Mouse (Mus musculus): ENCODE results near the gene Six5. TPM values are rescaled to one million over a fixed set of nuclear protein-coding genes. Genes with fewer than 3 reads are reported as not detected.
A peak's percentile ranks its signal among the peaks of the same experiment; 100 is the strongest.
"Not testable (repeated sequence)": the region's sequence is repeated elsewhere in the genome, so short reads cannot be mapped to it uniquely, and the experiment has no call there.

The Six5 gene
- polyA plus RNA-seq, 1 experiment from 2014 or later: 4.2 TPM

GRCm38 (mm10) chr7:19057405-19057804 is 37.0 kb upstream of the Six5 start:
- H3K9me3 ChIP-seq (ENCODE audit: low read length): no peaks in the 10 kb centered on the region
- H3K27me3 ChIP-seq (replicated peaks; ENCODE audit: insufficient read depth, low read length): no peaks in the 10 kb centered on the region
- DNase-seq (ENCODE audit: low spot score) (no peak), ATAC-seq (no peak)
- H3K27ac ChIP-seq (ENCODE audit: low read length): no peak overlapping the region
- WGBS: 71% methylated on average over 10 of the region's 10 CpGs
- H3K9ac ChIP-seq (replicated peaks; ENCODE audit: low read depth): no peak overlapping the region
- TF ChIP-seq EP300 (IDR thresholded peaks at IDR 0.05): no peak
- no peak for TF ChIP-seq CTCF (IDR thresholded peaks at IDR 0.05)
- H3K4me2 ChIP-seq (replicated peaks; ENCODE audit: low read depth, low read length): no peak overlapping the region
- H3K36me3 ChIP-seq (ENCODE audit: insufficient read depth, low read length): no peaks in the 10 kb centered on the region
- no peak overlapping the region for H3K4me3 ChIP-seq (ENCODE audit: low read depth, low read length)
- H3K4me1 ChIP-seq (ENCODE audit: insufficient read depth, low read depth, low read length): no peaks in the 10 kb centered on the region

GRCm38 (mm10) chr7:19065896-19066295 is 28.5 kb upstream of the Six5 start:
- WGBS: 52% methylated on average over 13 of the region's 13 CpGs
- Histone ChIP-seq H3K27ac (ENCODE audit: low read length) (no peak overlapping the region), H3K9me3 (ENCODE audit: low read length) (no peaks in the 10 kb centered on the region), H3K9ac (replicated peaks; ENCODE audit: low read depth) (no peak overlapping the region), H3K4me3 (ENCODE audit: low read depth, low read length) (no peak overlapping the region), H3K4me1 (ENCODE audit: insufficient read depth, low read depth, low read length) (no peaks in the 10 kb centered on the region), H3K36me3 (ENCODE audit: insufficient read depth, low read length) (no peaks in the 10 kb centered on the region), H3K27me3 (replicated peaks; ENCODE audit: insufficient read depth, low read length) (peaks cover 10% of the 10 kb centered on the region), H3K4me2 (replicated peaks; ENCODE audit: low read depth, low read length) (no peak overlapping the region)
- TF ChIP-seq EP300 (IDR thresholded peaks at IDR 0.05) (no peak), CTCF (IDR thresholded peaks at IDR 0.05) (no peak)
- ATAC-seq: no peak
- DNase-seq (ENCODE audit: low spot score): no peak

GRCm38 (mm10) chr7:19067063-19067462 is 27.3 kb upstream of the Six5 start:
- ATAC-seq: no peak
- H3K4me1 ChIP-seq (ENCODE audit: insufficient read depth, low read depth, low read length): no peaks in the 10 kb centered on the region
- no peak overlapping the region for H3K27ac ChIP-seq (ENCODE audit: low read length)
- no peak overlapping the region for H3K9ac ChIP-seq (replicated peaks; ENCODE audit: low read depth)
- DNase-seq (ENCODE audit: low spot score): no peak
- H3K4me2 ChIP-seq (replicated peaks; ENCODE audit: low read depth, low read length): no peak overlapping the region
- peaks cover 10% of the 10 kb centered on the region for H3K27me3 ChIP-seq (replicated peaks; ENCODE audit: insufficient read depth, low read length)
- no peaks in the 10 kb centered on the region for H3K36me3 ChIP-seq (ENCODE audit: insufficient read depth, low read length)
- 31% methylated on average over 14 of the region's 14 CpGs for WGBS
- no peak overlapping the region for H3K4me3 ChIP-seq (ENCODE audit: low read depth, low read length)
- TF ChIP-seq CTCF (IDR thresholded peaks at IDR 0.05) (no peak), EP300 (IDR thresholded peaks at IDR 0.05) (no peak)
- H3K9me3 ChIP-seq (ENCODE audit: low read length): no peaks in the 10 kb centered on the region

DNA sequence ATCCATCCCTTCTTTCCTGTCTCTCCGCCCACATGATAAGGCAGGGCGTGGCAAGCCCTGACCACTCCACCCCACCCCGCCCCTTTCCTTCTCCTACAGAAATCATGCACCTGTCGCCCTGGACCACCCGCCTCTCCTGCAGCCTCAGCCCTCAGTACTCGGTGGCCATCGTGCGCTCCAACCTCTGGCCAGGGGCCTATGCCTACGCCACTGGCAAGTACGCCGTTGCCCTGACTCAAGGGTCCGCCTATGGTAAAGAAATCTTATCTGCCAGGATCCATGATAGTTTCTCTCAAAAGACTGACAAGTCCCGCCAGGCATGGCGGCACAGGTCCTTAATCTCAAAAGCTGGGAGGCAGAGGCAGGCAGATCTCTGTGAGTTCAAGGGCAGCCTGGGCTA is 26.5 kb upstream of the Six5 start:
- Histone ChIP-seq H3K27me3 (replicated peaks; ENCODE audit: insufficient read depth, low read length) (peaks cover 10% of the 10 kb centered on the region), H3K9ac (replicated peaks; ENCODE audit: low read depth) (no peak overlapping the region), H3K36me3 (ENCODE audit: insufficient read depth, low read length) (no peaks in the 10 kb centered on the region), H3K4me1 (ENCODE audit: insufficient read depth, low read depth, low read length) (no peaks in the 10 kb centered on the region), H3K4me2 (replicated peaks; ENCODE audit: low read depth, low read length) (no peak overlapping the region), H3K9me3 (ENCODE audit: low read length) (no peaks in the 10 kb centered on the region), H3K4me3 (ENCODE audit: low read depth, low read length) (no peak overlapping the region), H3K27ac (ENCODE audit: low read length) (no peak overlapping the region)
- 49% methylated on average over 12 of the region's 14 CpGs for WGBS
- no peak for ATAC-seq
- TF ChIP-seq CTCF (IDR thresholded peaks at IDR 0.05) (no peak), EP300 (IDR thresholded peaks at IDR 0.05) (no peak)
- DNase-seq (ENCODE audit: low spot score): no peak

DNA sequence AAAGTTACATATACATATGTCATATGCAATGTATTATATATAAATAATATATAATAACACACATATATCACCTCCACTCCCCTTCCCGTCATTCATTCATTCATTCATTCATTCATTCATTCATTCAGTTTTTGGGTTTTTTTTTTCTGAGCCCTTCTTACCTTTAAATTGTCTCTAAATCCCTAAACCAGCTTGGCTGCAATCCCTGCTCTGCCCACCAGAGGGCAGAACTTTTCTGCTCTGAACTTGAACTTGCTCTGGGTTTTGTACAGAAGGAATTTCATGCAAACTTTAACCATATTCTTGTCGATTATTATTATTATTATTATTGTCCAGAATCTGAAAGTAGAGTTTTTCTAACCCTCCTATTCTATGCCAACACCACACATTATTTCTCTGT is 25.7 kb upstream of the Six5 start:
- Histone ChIP-seq H3K36me3 (ENCODE audit: insufficient read depth, low read length) (no peaks in the 10 kb centered on the region), H3K27ac (ENCODE audit: low read length) (no peak overlapping the region), H3K4me3 (ENCODE audit: low read depth, low read length) (no peak overlapping the region), H3K4me1 (ENCODE audit: insufficient read depth, low read depth, low read length) (no peaks in the 10 kb centered on the region), H3K9ac (replicated peaks; ENCODE audit: low read depth) (no peak overlapping the region), H3K9me3 (ENCODE audit: low read length) (no peaks in the 10 kb centered on the region), H3K27me3 (replicated peaks; ENCODE audit: insufficient read depth, low read length) (peaks cover 10% of the 10 kb centered on the region), H3K4me2 (replicated peaks; ENCODE audit: low read depth, low read length) (no peak overlapping the region)
- DNase-seq (ENCODE audit: low spot score) (peak; percentile 73), ATAC-seq (no peak)
- TF ChIP-seq CTCF (IDR thresholded peaks at IDR 0.05): peak; percentile 85
- TF ChIP-seq EP300 (IDR thresholded peaks at IDR 0.05): no peak
- WGBS: 5% methylated on average over 2 of the region's 2 CpGs

DNA sequence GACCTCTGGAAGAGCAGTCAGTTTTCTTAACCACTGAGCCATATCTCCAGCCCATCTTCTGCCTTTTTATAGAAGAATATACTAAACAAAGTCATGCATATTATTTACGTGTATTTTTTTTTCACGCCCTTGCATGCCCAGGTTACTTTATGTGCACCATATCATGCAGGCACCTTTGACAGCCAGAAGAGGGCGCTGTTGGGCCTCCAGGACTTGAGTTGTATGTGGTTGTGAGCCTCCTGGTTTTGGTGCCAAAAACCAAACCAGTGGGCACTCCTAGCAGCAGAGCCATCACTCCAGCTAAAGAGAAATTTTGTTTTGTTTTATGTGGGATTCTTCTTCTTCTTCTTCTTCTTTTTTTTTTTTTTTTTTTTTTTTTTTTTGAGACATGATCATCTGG is 24.9 kb upstream of the Six5 start:
- TF ChIP-seq CTCF (IDR thresholded peaks at IDR 0.05) (peak; percentile 68), EP300 (IDR thresholded peaks at IDR 0.05) (no peak)
- Histone ChIP-seq H3K27ac (ENCODE audit: low read length) (no peak overlapping the region), H3K4me3 (ENCODE audit: low read depth, low read length) (no peak overlapping the region), H3K4me1 (ENCODE audit: insufficient read depth, low read depth, low read length) (no peaks in the 10 kb centered on the region), H3K36me3 (ENCODE audit: insufficient read depth, low read length) (no peaks in the 10 kb centered on the region), H3K27me3 (replicated peaks; ENCODE audit: insufficient read depth, low read length) (peaks cover 10% of the 10 kb centered on the region), H3K9ac (replicated peaks; ENCODE audit: low read depth) (no peak overlapping the region), H3K4me2 (replicated peaks; ENCODE audit: low read depth, low read length) (no peak overlapping the region), H3K9me3 (ENCODE audit: low read length) (no peaks in the 10 kb centered on the region)
- ATAC-seq: no peak
- WGBS: 45% methylated on average over 3 of the region's 3 CpGs
- DNase-seq (ENCODE audit: low spot score): peak; percentile 47

- not testable (repeated sequence) for H3K9ac ChIP-seq (replicated peaks; ENCODE audit: low read depth); H3K9me3 ChIP-seq (ENCODE audit: low read length); H3K4me1 ChIP-seq (ENCODE audit: insufficient read depth, low read depth, low read length); H3K4me3 ChIP-seq (ENCODE audit: low read depth, low read length); H3K36me3 ChIP-seq (ENCODE audit: insufficient read depth, low read length); ATAC-seq; DNase-seq (ENCODE audit: low spot score); H3K27me3 ChIP-seq (replicated peaks; ENCODE audit: insufficient read depth, low read length); H3K27ac ChIP-seq (ENCODE audit: low read length); H3K4me2 ChIP-seq (replicated peaks; ENCODE audit: low read depth, low read length)
- peak; percentile 47 for TF ChIP-seq CTCF (IDR thresholded peaks at IDR 0.05)
- 51% methylated on average over 3 of the region's 3 CpGs for WGBS
Measured at GRCm38 (mm10) chr7:19071024-19071423, 23.4 kb upstream of the Six5 start.

Measured in lung, postnatal 0 days (tissue).